Mouse (Mus musculus): Measurements from ENCODE around the gene Gm3139.
"Not testable (repeated sequence)": the region's sequence is repeated elsewhere in the genome, so short reads cannot be mapped to it uniquely, and the experiment has no call there.

The Gm3139 gene

GRCm38 (mm10) chr5:94525987-94526386, at the start of gene Gm3139:
Gm3139 (plus strand) TSS chr5:94526287.
- not testable (repeated sequence) for DNase-seq (ENCODE audit: low spot score)

All from urinary bladder, postnatal 14 days (tissue).